Mouse (Mus musculus): ENCODE measurements at regions not wholly inside any gene's neighbourhood (a gene's known extent, or its start where the extent isn't known, plus 50 kb on each side); places are given as distances from the start of the nearest gene placed in this dataset.

- H3K9ac ChIP-seq (ENCODE audit: low read depth, low read length), result no peak overlapping the region
- DNase-seq, result no peak
- no peaks in the 10 kb centered on the region for H3K4me1 ChIP-seq (ENCODE audit: control insufficient read depth, insufficient read depth, low read length)
- no peak overlapping the region for H3K4me3 ChIP-seq
- H3K27ac ChIP-seq, result no peak overlapping the region
- no peaks in the 10 kb centered on the region for H3K79me2 ChIP-seq (replicated peaks; ENCODE audit: control insufficient read depth, insufficient read depth, low read length)
- TF ChIP-seq CTCF (IDR thresholded peaks at IDR 0.05), result no peak
- TF ChIP-seq EP300 (IDR thresholded peaks at IDR 0.05; ENCODE audit: insufficient read depth, low read depth, low read length), result no peak
- TF ChIP-seq POLR2A (IDR thresholded peaks at IDR 0.05; ENCODE audit: insufficient read depth, low read depth, low read length), result no peak
- no peaks in the 10 kb centered on the region for H3K27me3 ChIP-seq (ENCODE audit: control insufficient read depth, insufficient read depth, low read length)
- WGBS, result 36% methylated on average over 4 of the region's 4 CpGs
- H3K36me3 ChIP-seq (ENCODE audit: control insufficient read depth, insufficient read depth, low read length), result no peaks in the 10 kb centered on the region
- intact Hi-C loops (cut with DNase I), result no loop called here
Observed at GRCm38 (mm10) chr3:130883928-130884327, 153.7 kb upstream of the Rpl34 start.

GRCm38 (mm10) chr3:130883319-130883718 lies 153.1 kb upstream of the Rpl34 start:
- intact Hi-C loops (cut with DNase I), result no loop called here
- no peaks in the 10 kb centered on the region for H3K36me3 ChIP-seq (ENCODE audit: control insufficient read depth, insufficient read depth, low read length)
- no peak overlapping the region for H3K4me3 ChIP-seq
- 75% methylated on average over 6 of the region's 6 CpGs for WGBS
- no peak for TF ChIP-seq POLR2A (IDR thresholded peaks at IDR 0.05; ENCODE audit: insufficient read depth, low read depth, low read length)
- no peak overlapping the region for H3K9ac ChIP-seq (ENCODE audit: low read depth, low read length)
- no peaks in the 10 kb centered on the region for H3K79me2 ChIP-seq (replicated peaks; ENCODE audit: control insufficient read depth, insufficient read depth, low read length)
- no peaks in the 10 kb centered on the region for H3K4me1 ChIP-seq (ENCODE audit: control insufficient read depth, insufficient read depth, low read length)
- H3K27me3 ChIP-seq (ENCODE audit: control insufficient read depth, insufficient read depth, low read length), result no peaks in the 10 kb centered on the region
- H3K27ac ChIP-seq, result no peak overlapping the region
- no peak for DNase-seq

- Histone ChIP-seq H3K36me3 (ENCODE audit: control insufficient read depth, insufficient read depth, low read length) (no peaks in the 10 kb centered on the region), H3K4me3 (no peak overlapping the region), H3K79me2 (replicated peaks; ENCODE audit: control insufficient read depth, insufficient read depth, low read length) (no peaks in the 10 kb centered on the region), H3K4me1 (ENCODE audit: control insufficient read depth, insufficient read depth, low read length) (no peaks in the 10 kb centered on the region), H3K9ac (ENCODE audit: low read depth, low read length) (no peak overlapping the region), H3K27ac (no peak overlapping the region), H3K27me3 (ENCODE audit: control insufficient read depth, insufficient read depth, low read length) (no peaks in the 10 kb centered on the region)
- intact Hi-C loops (cut with DNase I), result no loop called here
- no peak for DNase-seq
- TF ChIP-seq POLR2A (IDR thresholded peaks at IDR 0.05; ENCODE audit: insufficient read depth, low read depth, low read length), result no peak
- peak; percentile 17; the same call in 1 of the 2 replicates for TF ChIP-seq CTCF (IDR thresholded peaks at IDR 0.05)
- 82% methylated on average over 6 of the region's 6 CpGs for WGBS
Observed at GRCm38 (mm10) chr3:130880482-130880881, 150.3 kb upstream of the Rpl34 start.

- Histone ChIP-seq H3K27ac (no peak overlapping the region), H3K9ac (ENCODE audit: low read depth, low read length) (no peak overlapping the region), H3K27me3 (ENCODE audit: control insufficient read depth, insufficient read depth, low read length) (no peaks in the 10 kb centered on the region)
Observed at GRCm38 (mm10) chr3:130879463-130879862, 149.3 kb upstream of the Rpl34 start.

GRCm38 (mm10) chr3:130878834-130879233 lies 148.6 kb upstream of the Rpl34 start:
- Histone ChIP-seq H3K79me2 (replicated peaks; ENCODE audit: control insufficient read depth, insufficient read depth, low read length) (no peaks in the 10 kb centered on the region), H3K27me3 (ENCODE audit: control insufficient read depth, insufficient read depth, low read length) (no peaks in the 10 kb centered on the region), H3K9ac (ENCODE audit: low read depth, low read length) (no peak overlapping the region), H3K27ac (no peak overlapping the region), H3K4me3 (no peak overlapping the region), H3K36me3 (ENCODE audit: control insufficient read depth, insufficient read depth, low read length) (no peaks in the 10 kb centered on the region), H3K4me1 (ENCODE audit: control insufficient read depth, insufficient read depth, low read length) (no peaks in the 10 kb centered on the region)
- TF ChIP-seq CTCF (IDR thresholded peaks at IDR 0.05) (no peak), EP300 (IDR thresholded peaks at IDR 0.05; ENCODE audit: insufficient read depth, low read depth, low read length) (no peak)
- intact Hi-C loops (cut with DNase I), result no loop called here
- no peak for DNase-seq
- WGBS, result 58% methylated on average over 7 of the region's 7 CpGs

More at GRCm38 (mm10) chr3:130879463-130879862, 149.3 kb upstream of the Rpl34 start:
- Histone ChIP-seq H3K79me2 (replicated peaks; ENCODE audit: control insufficient read depth, insufficient read depth, low read length) (no peaks in the 10 kb centered on the region), H3K4me3 (no peak overlapping the region), H3K36me3 (ENCODE audit: control insufficient read depth, insufficient read depth, low read length) (no peaks in the 10 kb centered on the region), H3K4me1 (ENCODE audit: control insufficient read depth, insufficient read depth, low read length) (no peaks in the 10 kb centered on the region)
- 21% methylated on average over 8 of the region's 8 CpGs for WGBS
- no peak for TF ChIP-seq EP300 (IDR thresholded peaks at IDR 0.05; ENCODE audit: insufficient read depth, low read depth, low read length)
- TF ChIP-seq POLR2A (IDR thresholded peaks at IDR 0.05; ENCODE audit: insufficient read depth, low read depth, low read length), result no peak
- no peak for TF ChIP-seq CTCF (IDR thresholded peaks at IDR 0.05)
- intact Hi-C loops (cut with DNase I), result no loop called here
- DNase-seq, result no peak

- no peaks in the 10 kb centered on the region for H3K27me3 ChIP-seq (ENCODE audit: control insufficient read depth, insufficient read depth, low read length)
- no peak for DNase-seq
- intact Hi-C loops (cut with DNase I), result no loop called here
- no peaks in the 10 kb centered on the region for H3K36me3 ChIP-seq (ENCODE audit: control insufficient read depth, insufficient read depth, low read length)
- no peaks in the 10 kb centered on the region for H3K79me2 ChIP-seq (replicated peaks; ENCODE audit: control insufficient read depth, insufficient read depth, low read length)
- H3K9ac ChIP-seq (ENCODE audit: low read depth, low read length), result no peak overlapping the region
- no peaks in the 10 kb centered on the region for H3K4me1 ChIP-seq (ENCODE audit: control insufficient read depth, insufficient read depth, low read length)
- TF ChIP-seq EP300 (IDR thresholded peaks at IDR 0.05; ENCODE audit: insufficient read depth, low read depth, low read length), result no peak
- no peak for TF ChIP-seq POLR2A (IDR thresholded peaks at IDR 0.05; ENCODE audit: insufficient read depth, low read depth, low read length)
- no peak for TF ChIP-seq CTCF (IDR thresholded peaks at IDR 0.05)
- H3K4me3 ChIP-seq, result no peak overlapping the region
- 58% methylated on average over 5 of the region's 5 CpGs for WGBS
- no peak overlapping the region for H3K27ac ChIP-seq
Observed at GRCm38 (mm10) chr3:130877981-130878380, 147.8 kb upstream of the Rpl34 start.

Measured in heart, adult 2 months (tissue).